Mouse (Mus musculus) neural tube, embryonic 11.5 days (tissue): ENCODE data around the gene Mbtd1. TPM values are rescaled to one million over a fixed set of nuclear protein-coding genes. Genes with fewer than 3 reads are reported as not detected.

ENCODE experiments used
- ATAC-seq: fragments of 200-750 bp; cut with Nextera tagmentation; 2 replicates; pipeline ENCODE4 v1.8.0; 2017; ENCODE audit warnings: moderate number of reproducible peaks, mild to moderate bottlenecking, moderate TSS enrichment, moderate library complexity; ENCODE audit not compliant: insufficient read depth, low FRiP score, low TSS enrichment
- DNase-seq: peaks from one replicate; pipeline ENCODE4 v3.0.0-alpha.2; 2015; ENCODE audit warnings: low spot score
- H3K27ac ChIP-seq: fragments of 300-500 bp; sonication (generic); 2 replicates; pipeline ENCODE4 v1.5.1; 2014; ENCODE audit warnings: low read depth, mild to moderate bottlenecking, low read length
- H3K27me3 ChIP-seq: fragments of 300-500 bp; sonication (generic); 2 replicates; pipeline ENCODE4 v1.6.1; 2014; ENCODE audit warnings: mild to moderate bottlenecking, low read length, mixed read lengths; ENCODE audit not compliant: control insufficient read depth, insufficient read depth
- H3K36me3 ChIP-seq: fragments of 300-500 bp; sonication (generic); 2 replicates; pipeline ENCODE4 v1.6.1; 2014; ENCODE audit warnings: mild to moderate bottlenecking, low read length, moderate library complexity, mixed read lengths; ENCODE audit not compliant: control insufficient read depth, insufficient read depth
- H3K4me1 ChIP-seq: fragments of 300-500 bp; sonication (generic); 2 replicates; pipeline ENCODE4 v1.6.1; 2014; ENCODE audit warnings: low read length, mixed read lengths; ENCODE audit not compliant: control insufficient read depth, insufficient read depth
- H3K4me2 ChIP-seq: fragments of 300-500 bp; sonication (generic); 2 replicates; pipeline ENCODE4 v1.6.1; 2014; ENCODE audit warnings: low read depth, mild to moderate bottlenecking, moderate library complexity
- H3K4me3 ChIP-seq: fragments of 300-500 bp; sonication (generic); 2 replicates; pipeline ENCODE4 v1.5.1; 2014; ENCODE audit warnings: low read depth, low read length
- H3K9ac ChIP-seq: fragments of 300-500 bp; sonication (generic); 2 replicates; pipeline ENCODE4 v1.6.1; 2014; ENCODE audit warnings: mild to moderate bottlenecking, low read length
- H3K9me3 ChIP-seq: fragments of 300-500 bp; sonication (generic); 2 replicates; pipeline ENCODE4 v1.6.1; 2016; ENCODE audit warnings: low read length; ENCODE audit not compliant: control insufficient read depth
- WGBS: fragments of 180-500 bp; shearing (Covaris S2); extraction: QIAGEN DNeasy Blood & Tissue Kit; methylation state at CpG from one replicate; pipeline ENCODE4 v1.1.7; 2014; 5-methylcytosine and 5-hydroxymethylcytosine counted together
- polyA plus RNA-seq: library from polyadenylated mRNA; unstranded; fragments of >200 nt; fragmentation: Nextera tagmentation; extraction: Ambion mirVana; gene quantifications from 2 replicates; pipeline ENCODE4 v1.2.1, GENCODE M21; 2014

The Mbtd1 gene
- polyA plus RNA-seq, 1 experiment from 2014 or later = 29.5 TPM

GRCm38 (mm10) chr11:93987026-93987425 lies 101.4 kb downstream of the Mbtd1 start:
- 86% methylated on average over 4 of the region's 4 CpGs for WGBS

GRCm38 (mm10) chr11:93987625-93988327 lies 102.1 kb downstream of the Mbtd1 start:
- DNase-seq = no peak
- WGBS = 78% methylated on average over 8 of the region's 8 CpGs
- Histone ChIP-seq H3K27ac (no peak overlapping the region), H3K4me1 (no peaks in the 10 kb centered on the region), H3K36me3 (no peaks in the 10 kb centered on the region), H3K4me2 (no peak overlapping the region), H3K9me3 (no peaks in the 10 kb centered on the region), H3K9ac (no peak overlapping the region), H3K4me3 (no peak overlapping the region), H3K27me3 (no peaks in the 10 kb centered on the region)
- ATAC-seq = no peak

More at GRCm38 (mm10) chr11:93987026-93987425, 101.4 kb downstream of the Mbtd1 start:
- H3K27ac ChIP-seq = no peak overlapping the region
- no peaks in the 10 kb centered on the region for H3K4me1 ChIP-seq
- H3K36me3 ChIP-seq = no peaks in the 10 kb centered on the region
- DNase-seq = no peak
- no peak overlapping the region for H3K4me3 ChIP-seq
- H3K4me2 ChIP-seq = no peak overlapping the region
- H3K9me3 ChIP-seq = no peaks in the 10 kb centered on the region
- H3K27me3 ChIP-seq = no peaks in the 10 kb centered on the region
- no peak overlapping the region for H3K9ac ChIP-seq
- ATAC-seq = no peak

GRCm38 (mm10) chr11:93988328-93989062 lies 102.8 kb downstream of the Mbtd1 start:
- Histone ChIP-seq H3K27me3 (no peaks in the 10 kb centered on the region), H3K9me3 (no peaks in the 10 kb centered on the region), H3K9ac (no peak overlapping the region), H3K4me2 (no peak overlapping the region), H3K4me1 (no peaks in the 10 kb centered on the region), H3K36me3 (no peaks in the 10 kb centered on the region), H3K4me3 (no peak overlapping the region), H3K27ac (no peak overlapping the region)
- ATAC-seq (no peak), DNase-seq (no peak)
- WGBS = 70% methylated on average over 12 of the region's 12 CpGs

- H3K27ac ChIP-seq = no peak overlapping the region
- DNase-seq (no peak), ATAC-seq (no peak)
- peak overlapping the region; percentile 91; the same call in 1 of the 2 replicates for H3K4me3 ChIP-seq
- no peaks in the 10 kb centered on the region for H3K36me3 ChIP-seq
- 75% methylated on average over 5 of the region's 5 CpGs for WGBS
- peaks cover 12% of the 10 kb centered on the region for H3K4me1 ChIP-seq
- peak overlapping the region; percentile 93; the same call in 1 of the 2 replicates for H3K4me2 ChIP-seq
- H3K27me3 ChIP-seq = no peaks in the 10 kb centered on the region
- no peaks in the 10 kb centered on the region for H3K9me3 ChIP-seq
- no peak overlapping the region for H3K9ac ChIP-seq
Measured at GRCm38 (mm10) chr11:93994531-93994930, 108.9 kb downstream of the Mbtd1 start.

GRCm38 (mm10) chr11:93995111-93995719 lies 109.6 kb downstream of the Mbtd1 start:
- Histone ChIP-seq H3K9me3 (no peaks in the 10 kb centered on the region), H3K4me3 (peak overlapping the region; percentile 91), H3K4me1 (peaks cover 12% of the 10 kb centered on the region), H3K4me2 (peak overlapping the region; percentile 93), H3K27me3 (no peaks in the 10 kb centered on the region), H3K36me3 (no peaks in the 10 kb centered on the region), H3K27ac (peak overlapping the region; percentile 88), H3K9ac (peak overlapping the region; percentile 73)
- peak; percentile 29 for DNase-seq
- WGBS = 9% methylated on average over 15 of the region's 15 CpGs
- ATAC-seq = peak; percentile 26

- H3K27ac ChIP-seq = peak within 1 kb of the TSS; percentile 88
- H3K4me2 ChIP-seq = peak within 1 kb of the TSS; percentile 93
- no peaks in the 10 kb centered on the region for H3K9me3 ChIP-seq
- H3K36me3 ChIP-seq = no peaks in the 10 kb centered on the region
- no peaks in the 10 kb centered on the region for H3K27me3 ChIP-seq
- DNase-seq = peak; percentile 97
- H3K4me1 ChIP-seq = peaks cover 12% of the 10 kb centered on the region
- peak within 1 kb of the TSS; percentile 91 for H3K4me3 ChIP-seq
- ATAC-seq = peak; percentile 90
- peak within 1 kb of the TSS; percentile 82 for H3K9ac ChIP-seq
- WGBS = 0% methylated on average over 24 of the region's 70 CpGs
Measured at GRCm38 (mm10) chr11:93995720-93996305, 110.2 kb downstream of the Mbtd1 start, which contains the start of gene Spag9. Gene Spag9 (plus strand): TSS chr11:93996091.

Other genes with a start within 250 kb of the Mbtd1 start
- 40.7 and 45.0 TPM in 2 replicates for gene Utp18, start 86 bp upstream of the Mbtd1 start, polyA plus RNA-seq
- 109 and 135 TPM in 2 replicates for gene Nme2, start 70.4 kb downstream of the Mbtd1 start, polyA plus RNA-seq
- 382 and 395 TPM in 2 replicates for gene Gm20390, start 82.4 kb downstream of the Mbtd1 start, polyA plus RNA-seq
- gene Nme1, start 82.7 kb downstream of the Mbtd1 start, polyA plus RNA-seq = 275 and 294 TPM in 2 replicates
- 85.6 and 86.6 TPM in 2 replicates for gene Spag9, start 110.2 kb downstream of the Mbtd1 start, polyA plus RNA-seq